Mouse (Mus musculus) naive thymus-derived CD4-positive, alpha-beta T cell, adult 5 months (primary cell): ENCODE results near the gene Myl12a. TPM values are rescaled to one million over a fixed set of nuclear protein-coding genes. Genes with fewer than 3 reads are reported as not detected.

ENCODE experiments used
- polyA plus RNA-seq: library from polyadenylated mRNA; unstranded; fragments of 100-300 nt; shearing (Covaris generic); gene quantifications from one replicate; pipeline ENCODE4 v1.2.1, GENCODE M21; 2017

Gene Myl12a
- 677 TPM for polyA plus RNA-seq

GRCm38 (mm10) chr17:71002744-71003094 is at the start of gene Myl12a:
Gene Myl12a (minus strand): TSS chr17:71002878.

GRCm38 (mm10) chr17:71002081-71002743 is 466 bp downstream of the Myl12a start, which contains the start of gene Myom1:
Gene Myom1 (plus strand): TSS chr17:71002633.

Other genes with a start within 250 kb of the Myl12a start
- 453 TPM for gene Tgif1, start 149.3 kb downstream of the Myl12a start, polyA plus RNA-seq
- gene Myom1, start 245 bp downstream of the Myl12a start, polyA plus RNA-seq: 1.9 TPM
- 19.6 TPM for gene Lpin2, start 179.7 kb upstream of the Myl12a start, polyA plus RNA-seq